Mouse (Mus musculus) heart, adult 2 months (tissue): Measurements from ENCODE around the gene Fbl.
"Not testable (repeated sequence)": the region's sequence is repeated elsewhere in the genome, so short reads cannot be mapped to it uniquely, and the experiment has no call there.

Experiments used
- CTCF ChIP-seq: fragments of 200-600 bp; IDR thresholded peaks from 2 replicates; pipeline ENCODE4 v1.8.1; 2022; ENCODE audit warnings: antibody characterized with exemption, mild to moderate bottlenecking, moderate library complexity
- EP300 ChIP-seq: fragments of 200-500 bp; IDR thresholded peaks from 2 replicates; pipeline ENCODE4 v1.6.1; 2011; ENCODE audit warnings: low read depth, low read length, control low read depth; ENCODE audit not compliant: insufficient read depth
- POLR2A ChIP-seq: fragments of 200-500 bp; IDR thresholded peaks from 2 replicates; pipeline ENCODE4 v1.6.1; 2011; ENCODE audit warnings: mild to moderate bottlenecking, low read depth, low read length, control low read depth; ENCODE audit not compliant: insufficient read depth

DNA sequence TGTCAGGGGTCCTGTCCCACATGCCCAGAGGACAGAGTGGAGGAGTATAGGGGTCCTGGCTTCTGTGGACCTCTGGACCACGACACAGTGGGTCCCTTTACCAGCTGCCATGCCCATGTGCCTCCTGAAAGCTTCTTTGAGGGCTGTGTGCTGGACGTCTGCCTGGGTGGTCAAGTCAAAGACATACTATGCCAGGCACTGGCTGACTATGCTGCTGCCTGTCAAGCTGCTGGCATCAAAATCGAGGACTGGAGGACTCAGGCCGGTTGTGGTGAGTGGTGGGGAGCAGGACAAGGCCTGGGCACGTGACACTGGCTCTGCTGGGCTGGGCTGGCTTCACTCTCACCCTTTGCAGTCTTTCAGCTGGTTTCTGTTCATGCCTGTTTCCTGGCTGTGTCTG, 15.9 kb upstream of the Fbl start:
- TF ChIP-seq EP300, CTCF, POLR2A: not testable (repeated sequence)
